Mouse (Mus musculus): Measurements from ENCODE around the gene Cntn5. TPM values are rescaled to one million over a fixed set of nuclear protein-coding genes. Genes with fewer than 3 reads are reported as not detected.

The Cntn5 gene
- total RNA-seq, 2 experiments from 2014 or later = 24.8 to 26.1 TPM

GRCm38 (mm10) chr9:10492243-10492642, 412.3 kb downstream of the Cntn5 start:
- DNase-seq (ENCODE audit: low spot score in 2 of 2) = no peak
- intact Hi-C loops (cut with DNase I) = no loop called here

- DNase-seq (ENCODE audit: low spot score in 2 of 2) = no peak
- intact Hi-C loops (cut with DNase I) = no loop called here
Measured at GRCm38 (mm10) chr9:10471484-10472125, 433.0 kb downstream of the Cntn5 start.

- intact Hi-C loops (cut with DNase I) = no loop called here
- peak in 1 of 2 experiments; percentile 22 for DNase-seq (ENCODE audit: low spot score in 2 of 2)
Measured at GRCm38 (mm10) chr9:10464758-10465157, 439.8 kb downstream of the Cntn5 start.

DNA sequence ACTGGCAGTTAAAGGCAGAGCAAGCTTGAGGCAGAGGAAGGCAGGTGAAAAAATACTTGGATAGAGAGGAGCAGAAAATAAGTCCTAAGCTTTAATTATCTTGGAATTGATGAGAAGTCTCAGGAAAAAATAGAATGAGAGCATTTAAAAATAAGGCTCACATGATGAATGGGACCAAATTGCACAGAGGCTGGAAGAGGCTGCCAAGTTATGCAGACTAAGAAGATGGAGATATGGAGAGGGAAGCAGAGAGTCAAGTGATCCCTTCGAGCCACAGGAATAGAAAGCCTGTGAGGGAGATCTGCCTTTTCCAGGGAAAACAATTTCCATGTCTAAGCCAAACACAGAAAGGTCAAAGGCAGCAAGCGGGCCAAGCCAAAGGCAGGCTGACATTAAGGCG, 446.7 kb downstream of the Cntn5 start:
- DNase-seq (ENCODE audit: low spot score in 2 of 2) = peak; percentile 7 to 11

DNA sequence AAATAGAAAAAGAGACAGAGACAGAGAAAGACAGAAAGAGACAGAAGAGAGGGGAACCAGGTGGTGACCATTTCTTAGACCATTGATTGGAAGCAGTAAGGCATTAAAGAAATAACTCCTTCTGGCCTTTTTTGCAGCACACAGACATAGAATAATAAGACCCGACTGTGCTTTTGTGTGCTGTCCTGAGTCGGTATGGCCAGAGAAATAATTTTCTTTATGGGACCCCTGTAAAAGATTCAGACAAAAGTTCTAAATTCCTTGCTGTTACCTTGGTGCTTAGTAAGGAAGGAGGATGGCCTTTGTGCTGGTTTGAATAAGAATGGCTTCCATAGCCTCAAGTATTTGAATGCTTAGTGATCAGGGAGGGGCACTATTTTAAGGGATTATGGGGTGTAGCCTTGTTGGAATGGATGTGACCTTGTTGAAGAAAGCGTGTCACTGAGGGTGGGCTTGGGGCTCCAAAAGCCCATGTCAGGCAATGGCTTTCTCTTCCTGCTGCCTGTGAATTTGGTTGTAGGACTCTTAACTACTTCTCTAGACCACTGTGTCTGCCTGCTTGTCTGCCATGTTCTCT, 455.5 kb downstream of the Cntn5 start:
- no peak for DNase-seq (ENCODE audit: low spot score in 2 of 2)
- intact Hi-C loops (cut with DNase I) = no loop called here

More for the DNA sequence above, 446.7 kb downstream of the Cntn5 start:
- intact Hi-C loops (cut with DNase I) = no loop called here

DNA sequence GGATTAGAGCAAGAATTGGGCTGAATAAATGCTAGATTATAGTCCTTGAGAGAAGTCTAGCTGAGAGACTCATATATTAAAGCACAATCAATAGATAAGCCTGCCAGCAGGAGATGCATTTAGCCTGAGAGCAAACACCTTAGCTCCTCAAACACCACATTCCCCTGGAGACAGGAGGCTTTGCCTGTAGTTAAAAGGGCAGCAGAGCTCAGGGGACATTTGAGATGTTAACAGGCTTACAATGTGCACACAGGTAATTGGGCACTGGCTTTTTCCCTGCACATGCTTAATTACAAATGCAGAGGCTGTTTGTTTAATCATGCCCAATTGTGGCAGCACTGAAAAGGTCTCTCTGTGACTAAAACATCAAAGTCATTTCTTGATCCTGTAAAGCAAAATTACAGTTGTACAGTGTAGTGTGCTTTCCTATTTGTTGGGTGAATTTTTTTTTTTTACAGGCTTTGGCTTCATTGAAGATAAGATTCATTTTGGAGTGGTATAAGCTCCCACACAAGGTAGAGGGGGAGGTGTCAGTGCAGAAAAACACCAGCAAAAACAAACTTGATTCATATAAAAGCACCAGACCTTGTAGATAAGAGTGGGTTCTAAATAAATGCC, 457.2 kb downstream of the Cntn5 start:
- intact Hi-C loops (cut with DNase I) = no loop called here
- DNase-seq (ENCODE audit: low spot score in 2 of 2) = no peak

DNA sequence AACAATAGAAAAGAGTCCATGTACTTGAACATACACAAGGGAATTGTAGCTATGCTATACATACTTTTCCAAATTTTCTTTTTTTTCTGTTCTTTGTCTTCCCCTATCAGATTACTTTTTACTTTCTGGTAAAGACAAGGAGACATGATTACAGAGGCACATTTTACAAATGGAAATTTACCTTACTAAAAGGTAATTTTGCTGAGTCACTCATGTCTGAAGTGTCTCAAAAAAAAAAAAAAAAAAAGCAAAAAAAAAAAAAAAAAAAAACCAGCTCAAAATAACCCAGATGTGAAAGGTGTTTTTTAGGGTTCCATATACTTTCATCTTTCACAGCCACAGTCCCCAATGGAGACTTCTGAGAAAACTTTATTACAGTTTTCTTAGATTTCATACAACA, 492.5 kb downstream of the Cntn5 start:
- no peak for DNase-seq (ENCODE audit: low spot score in 2 of 2)
- intact Hi-C loops (cut with DNase I) = no loop called here

GRCm38 (mm10) chr9:10400099-10400498, 504.5 kb downstream of the Cntn5 start:
- intact Hi-C loops (cut with DNase I) = no loop called here
- DNase-seq (ENCODE audit: low spot score in 2 of 2) = no peak

GRCm38 (mm10) chr9:10389863-10390262, 514.7 kb downstream of the Cntn5 start:
- DNase-seq (ENCODE audit: low spot score in 2 of 2) = no peak
- intact Hi-C loops (cut with DNase I) = no loop called here

- intact Hi-C loops (cut with DNase I) = no loop called here
- DNase-seq (ENCODE audit: low spot score in 2 of 2) = no peak
Measured at GRCm38 (mm10) chr9:10384455-10384854, 520.1 kb downstream of the Cntn5 start.

DNA sequence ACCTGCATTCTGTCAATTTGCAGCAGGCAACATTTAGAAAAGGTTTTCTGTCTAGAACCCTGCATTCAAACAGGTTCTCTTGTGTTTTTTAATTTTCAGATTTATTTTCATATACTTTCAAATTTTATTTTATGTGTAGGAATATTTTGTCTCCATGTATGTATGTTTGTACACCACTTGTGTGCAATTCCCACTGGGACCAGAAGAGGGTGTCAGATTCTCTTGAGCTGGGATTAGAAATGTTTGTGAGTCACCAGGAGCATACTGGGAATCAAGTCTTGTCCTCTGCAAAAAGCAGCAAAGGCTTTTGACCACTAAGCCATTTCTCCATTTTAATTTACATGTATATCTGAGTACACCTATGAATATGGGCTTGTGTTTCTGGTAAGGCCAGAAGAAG, 521.4 kb downstream of the Cntn5 start:
- intact Hi-C loops (cut with DNase I) = no loop called here
- DNase-seq (ENCODE audit: low spot score in 2 of 2) = no peak

GRCm38 (mm10) chr9:10381701-10382100, 522.9 kb downstream of the Cntn5 start:
- no peak for DNase-seq (ENCODE audit: low spot score in 2 of 2)
- intact Hi-C loops (cut with DNase I) = no loop called here

DNA sequence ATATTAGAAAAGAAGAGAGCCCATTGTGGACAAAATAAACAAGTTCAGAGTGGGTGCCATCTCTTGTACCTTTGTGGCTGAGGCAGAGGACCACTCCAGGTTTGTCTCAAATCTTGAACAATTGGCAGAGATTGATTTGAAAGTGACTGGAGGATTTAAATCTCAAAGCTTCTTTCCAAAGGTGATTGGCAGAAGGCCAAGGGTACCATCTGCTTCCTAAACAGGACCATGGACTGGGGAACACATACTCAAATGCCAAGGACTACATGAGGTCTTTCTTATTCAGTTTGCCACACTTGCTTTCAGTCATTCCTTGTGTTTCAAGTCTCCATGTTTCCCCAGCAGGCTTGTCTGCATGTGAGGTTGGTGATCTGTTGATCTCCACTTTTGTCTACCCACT, 528.3 kb downstream of the Cntn5 start:
- intact Hi-C loops (cut with DNase I) = no loop called here
- DNase-seq (ENCODE audit: low spot score in 2 of 2) = no peak

- DNase-seq (ENCODE audit: low spot score in 2 of 2) = no peak
- intact Hi-C loops (cut with DNase I) = no loop called here
Measured at GRCm38 (mm10) chr9:10368971-10369370, 535.6 kb downstream of the Cntn5 start.

DNA sequence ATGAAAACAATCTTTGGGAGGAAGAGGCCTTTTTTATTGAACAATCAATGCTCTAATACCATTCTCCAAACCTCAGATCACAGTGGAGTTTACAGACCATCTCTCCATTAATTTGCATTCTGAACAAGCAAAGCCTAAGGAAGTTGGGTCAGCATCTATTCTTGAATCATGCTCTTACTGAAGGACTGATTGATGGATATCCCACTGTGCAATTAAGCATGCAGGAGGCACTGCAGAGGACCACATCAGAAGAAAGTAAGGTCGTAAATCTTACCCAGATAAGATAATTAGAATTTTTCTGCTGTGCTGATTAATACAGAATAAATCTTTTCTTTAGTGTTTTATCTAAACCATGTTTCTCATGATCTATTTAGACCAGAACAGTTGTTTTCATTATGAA, 536.2 kb downstream of the Cntn5 start:
- intact Hi-C loops (cut with DNase I) = no loop called here

GRCm38 (mm10) chr9:10366246-10366955, 538.2 kb downstream of the Cntn5 start:
- DNase-seq (ENCODE audit: low spot score in 2 of 2) = no peak
- intact Hi-C loops (cut with DNase I) = no loop called here

More for the DNA sequence above, 536.2 kb downstream of the Cntn5 start:
- DNase-seq (ENCODE audit: low spot score in 2 of 2) = no peak

DNA sequence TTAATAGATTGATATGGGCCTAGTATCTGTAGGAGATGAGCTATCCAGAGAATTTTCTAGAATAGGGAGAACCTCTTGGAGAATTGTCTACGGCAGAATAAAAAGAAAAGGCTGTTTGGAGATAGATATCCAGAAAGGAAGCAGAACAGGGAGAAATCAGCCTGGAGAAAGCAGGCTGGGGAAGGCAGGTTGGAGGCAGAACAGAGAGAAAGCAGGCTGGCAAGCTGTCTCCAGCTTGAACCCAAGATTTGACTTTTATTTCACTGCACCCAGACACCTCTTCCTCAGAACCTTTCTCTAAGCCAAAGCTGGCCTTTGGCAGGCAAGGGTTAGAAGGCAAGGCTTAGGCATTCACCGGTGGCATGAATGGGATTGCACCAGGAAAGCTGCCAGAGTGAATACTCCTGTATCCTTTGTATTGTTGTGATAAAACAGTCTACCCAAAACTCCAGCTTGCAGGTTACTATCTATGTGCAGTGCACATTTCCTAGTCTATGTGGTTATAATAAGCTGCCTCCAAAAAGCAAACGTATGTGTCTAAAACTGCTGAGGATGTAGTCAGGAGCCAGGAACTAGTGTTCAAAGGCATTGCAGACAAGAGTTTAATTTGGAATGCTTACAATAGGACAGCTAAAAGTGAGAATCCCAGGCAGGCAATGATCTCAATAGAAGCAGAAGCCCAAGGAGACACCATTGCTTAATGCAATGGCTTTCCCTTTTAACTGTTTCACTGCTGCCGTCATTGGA, 553.5 kb downstream of the Cntn5 start:
- peak in 1 of 2 experiments; percentile 36 for DNase-seq (ENCODE audit: low spot score in 2 of 2)
- intact Hi-C loops (cut with DNase I) = no loop called here

GRCm38 (mm10) chr9:10348741-10349140, 555.8 kb downstream of the Cntn5 start:
- DNase-seq (ENCODE audit: low spot score in 2 of 2) = no peak
- intact Hi-C loops (cut with DNase I) = no loop called here

DNA sequence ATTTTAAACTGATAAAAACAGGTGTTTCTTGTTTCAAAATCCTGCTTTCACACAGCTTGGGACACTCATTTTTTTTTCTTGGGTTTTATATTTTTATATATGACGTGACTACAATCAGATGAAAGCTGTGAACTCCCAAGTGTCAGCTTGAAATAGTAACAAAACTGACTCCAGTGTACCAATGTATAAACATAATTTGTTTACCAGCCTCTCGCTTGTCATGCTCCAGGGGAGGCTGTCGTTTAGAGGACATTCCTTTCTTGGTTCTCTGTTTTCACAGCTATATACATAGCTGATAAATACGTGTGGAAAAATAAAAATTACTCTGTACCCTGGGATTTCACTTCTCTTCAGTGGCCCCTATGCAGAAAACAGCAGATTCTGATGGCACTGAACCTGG, 556.4 kb downstream of the Cntn5 start:
- intact Hi-C loops (cut with DNase I) = no loop called here
- no peak for DNase-seq (ENCODE audit: low spot score in 2 of 2)

GRCm38 (mm10) chr9:10340751-10341150, 563.8 kb downstream of the Cntn5 start:
- DNase-seq (ENCODE audit: low spot score in 2 of 2) = no peak
- intact Hi-C loops (cut with DNase I) = no loop called here

Measured in left cerebral cortex, postnatal 14 days (tissue).